Mouse (Mus musculus) forebrain, embryonic 16.5 days (tissue): ENCODE results near the gene Gna13. TPM values are rescaled to one million over a fixed set of nuclear protein-coding genes. Genes with fewer than 3 reads are reported as not detected.
"Not testable (repeated sequence)": the region's sequence is repeated elsewhere in the genome, so short reads cannot be mapped to it uniquely, and the experiment has no call there.

Experiments used
- ATAC-seq: fragments of 200-750 bp; cut with Nextera tagmentation; 2 replicates; pipeline ENCODE4 v1.8.0; 2017; ENCODE audit warnings: mild to moderate bottlenecking, moderate library complexity
- H3K27ac ChIP-seq: fragments of 300-500 bp; sonication (generic); 2 replicates; pipeline ENCODE4 v1.5.1; 2014; ENCODE audit warnings: low read length, control low read depth
- H3K27me3 ChIP-seq: fragments of 300-500 bp; sonication (generic); replicated peaks from 2 replicates; pipeline ENCODE4 v1.6.1; 2014; ENCODE audit warnings: low read length; ENCODE audit not compliant: control insufficient read depth, insufficient read depth
- H3K36me3 ChIP-seq: fragments of 300-500 bp; sonication (generic); 2 replicates; pipeline ENCODE4 v1.6.1; 2014; ENCODE audit not compliant: control insufficient read depth, insufficient read depth
- H3K4me1 ChIP-seq: fragments of 300-500 bp; sonication (generic); replicated peaks from 2 replicates; pipeline ENCODE4 v1.6.1; 2014; ENCODE audit warnings: low read length; ENCODE audit not compliant: control insufficient read depth, insufficient read depth
- H3K4me2 ChIP-seq: fragments of 300-500 bp; sonication (generic); 2 replicates; pipeline ENCODE4 v1.6.1; 2014; ENCODE audit warnings: mild to moderate bottlenecking, low read length, control low read depth
- H3K4me3 ChIP-seq: fragments of 300-500 bp; sonication (generic); replicated peaks from 2 replicates; pipeline ENCODE4 v1.5.1; 2014; ENCODE audit warnings: mild to moderate bottlenecking, low read length, control low read depth
- H3K9ac ChIP-seq: fragments of 300-500 bp; sonication (generic); replicated peaks from 2 replicates; pipeline ENCODE4 v1.6.1; 2014; ENCODE audit warnings: low read depth, low read length, control low read depth
- H3K9me3 ChIP-seq: fragments of 300-500 bp; sonication (generic); 2 replicates; pipeline ENCODE4 v1.6.1; 2016; ENCODE audit warnings: low read length; ENCODE audit not compliant: control insufficient read depth
- WGBS: fragments of 180-500 bp; shearing (Covaris S2); extraction: QIAGEN DNeasy Blood & Tissue Kit; methylation state at CpG from one replicate; pipeline ENCODE4 v1.1.7; 2014; 5-methylcytosine and 5-hydroxymethylcytosine counted together
- polyA plus RNA-seq: library from polyadenylated mRNA; unstranded; fragments of >200 nt; fragmentation: Nextera tagmentation; extraction: Ambion mirVana; gene quantifications from 2 replicates; pipeline ENCODE4 v1.2.1, GENCODE M21; 2015

The Gna13 gene
- polyA plus RNA-seq, 1 experiment from 2014 or later, result 16.1 TPM

DNA sequence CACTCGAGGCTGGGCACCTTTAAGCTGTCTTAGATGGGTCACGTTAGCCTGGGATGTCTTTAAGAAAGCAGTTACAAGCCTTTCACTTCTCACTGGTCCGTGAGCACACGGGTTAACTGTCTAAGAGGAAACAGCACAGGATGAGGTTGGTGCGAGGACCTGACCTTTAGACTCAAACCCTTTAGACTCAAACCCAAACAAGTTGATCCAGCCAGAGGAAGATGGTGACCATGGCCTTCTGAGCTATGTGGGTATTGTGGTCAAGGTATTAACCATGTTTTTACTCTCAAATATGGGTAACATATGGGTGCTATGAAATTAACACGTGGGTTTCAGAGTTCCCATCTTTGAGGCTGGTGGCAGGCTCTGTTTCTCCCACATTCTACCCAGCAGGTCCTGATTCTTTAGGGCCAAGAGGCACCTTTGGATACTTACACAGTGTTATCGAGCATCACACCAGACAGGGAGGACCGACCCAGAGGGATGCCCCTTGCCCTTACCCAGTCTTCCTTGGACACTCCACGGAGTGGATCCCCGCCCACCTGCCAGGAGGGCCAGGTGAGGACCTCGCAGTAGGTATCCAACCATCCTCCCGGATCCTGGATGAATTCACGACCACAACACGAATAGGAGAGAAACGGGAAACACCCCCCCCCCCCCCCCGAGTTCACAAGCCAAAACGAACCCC is 31.8 kb upstream of the Gna13 start:
- H3K27ac ChIP-seq, result no peak overlapping the region
- no peak overlapping the region for H3K9ac ChIP-seq
- H3K36me3 ChIP-seq, result no peaks in the 10 kb centered on the region
- no peaks in the 10 kb centered on the region for H3K27me3 ChIP-seq
- no peak overlapping the region; the same call in 1 of the 2 replicates for H3K4me3 ChIP-seq
- H3K4me2 ChIP-seq, result peak overlapping the region; percentile 36
- peaks cover 12% of the 10 kb centered on the region for H3K4me1 ChIP-seq
- H3K9me3 ChIP-seq, result no peaks in the 10 kb centered on the region
- WGBS, result 36% methylated on average over 17 of the region's 17 CpGs
- ATAC-seq, result peak; percentile 51

- WGBS, result 8% methylated on average over 6 of the region's 6 CpGs
- Histone ChIP-seq H3K9me3 (no peaks in the 10 kb centered on the region), H3K4me1 (peaks cover 12% of the 10 kb centered on the region), H3K9ac (no peak overlapping the region), H3K27me3 (no peaks in the 10 kb centered on the region), H3K36me3 (no peaks in the 10 kb centered on the region), H3K4me2 (peak overlapping the region; percentile 36), H3K27ac (no peak overlapping the region), H3K4me3 (peak overlapping the region; percentile 3; the same call in 1 of the 2 replicates)
- peak; percentile 95 for ATAC-seq
Observed at GRCm38 (mm10) chr11:109331424-109331824, 31.2 kb upstream of the Gna13 start.

DNA sequence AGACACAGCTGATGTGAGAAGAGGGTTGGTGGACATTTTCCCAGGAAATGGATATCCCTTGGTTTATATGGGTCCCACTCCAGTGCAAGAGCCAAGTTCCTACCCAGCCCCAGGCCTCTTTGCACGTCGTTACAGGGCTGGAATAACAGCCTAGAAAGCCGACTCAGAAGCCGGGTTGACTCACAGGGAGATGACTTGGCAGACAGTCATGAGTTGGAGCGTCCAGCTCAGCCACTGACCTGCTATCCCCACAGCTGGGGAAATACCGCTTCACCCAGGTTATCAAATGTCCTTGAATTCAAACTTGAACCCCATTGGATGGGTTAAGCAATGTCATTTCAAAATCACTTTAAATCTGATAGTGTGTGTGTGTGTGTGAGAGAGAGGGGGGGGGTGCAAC is 29.9 kb upstream of the Gna13 start:
- no peak overlapping the region for H3K4me2 ChIP-seq
- peaks cover 9% of the 10 kb centered on the region for H3K4me1 ChIP-seq
- H3K27ac ChIP-seq, result no peak overlapping the region
- WGBS, result 58% methylated on average over 6 of the region's 6 CpGs
- no peak overlapping the region for H3K4me3 ChIP-seq
- H3K36me3 ChIP-seq, result no peaks in the 10 kb centered on the region
- ATAC-seq, result no peak
- H3K27me3 ChIP-seq, result no peaks in the 10 kb centered on the region
- H3K9me3 ChIP-seq, result no peaks in the 10 kb centered on the region
- no peak overlapping the region for H3K9ac ChIP-seq

DNA sequence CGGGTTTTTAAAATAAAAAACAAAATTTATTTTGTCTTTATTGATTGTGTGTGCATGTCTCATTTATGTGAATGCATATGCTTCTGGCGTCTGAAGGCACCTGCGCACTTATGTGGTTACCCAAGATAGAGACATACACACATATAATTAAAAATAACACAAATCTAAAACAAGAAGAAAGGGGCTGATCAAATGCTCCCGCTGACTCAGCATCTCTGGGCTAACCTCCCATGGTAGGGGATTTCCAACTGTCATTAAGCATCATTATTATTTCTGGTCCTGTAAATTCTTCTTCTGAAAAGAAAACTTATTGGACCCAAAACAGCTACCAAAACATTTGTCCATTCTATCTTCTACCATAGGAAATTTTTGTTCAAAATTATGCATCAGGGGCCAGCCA is 27.9 kb upstream of the Gna13 start:
- Histone ChIP-seq H3K9me3 (no peaks in the 10 kb centered on the region), H3K9ac (no peak overlapping the region), H3K4me2 (no peak overlapping the region), H3K27me3 (no peaks in the 10 kb centered on the region), H3K27ac (no peak overlapping the region), H3K36me3 (no peaks in the 10 kb centered on the region), H3K4me3 (no peak overlapping the region), H3K4me1 (peaks cover 9% of the 10 kb centered on the region)
- ATAC-seq, result no peak
- 90% methylated on average over 4 of the region's 4 CpGs for WGBS

- no peak overlapping the region for H3K4me3 ChIP-seq
- no peak overlapping the region for H3K4me2 ChIP-seq
- 36% methylated on average over 6 of the region's 6 CpGs for WGBS
- no peak overlapping the region for H3K9ac ChIP-seq
- H3K9me3 ChIP-seq, result no peaks in the 10 kb centered on the region
- H3K27ac ChIP-seq, result no peak overlapping the region
- no peak for ATAC-seq
- no peaks in the 10 kb centered on the region for H3K36me3 ChIP-seq
- peaks cover 9% of the 10 kb centered on the region for H3K4me1 ChIP-seq
- no peaks in the 10 kb centered on the region for H3K27me3 ChIP-seq
Observed at GRCm38 (mm10) chr11:109335890-109336289, 26.7 kb upstream of the Gna13 start.

GRCm38 (mm10) chr11:109339155-109339938 is 23.3 kb upstream of the Gna13 start:
- no peaks in the 10 kb centered on the region for H3K27me3 ChIP-seq
- H3K36me3 ChIP-seq, result no peaks in the 10 kb centered on the region
- no peaks in the 10 kb centered on the region for H3K4me1 ChIP-seq
- H3K27ac ChIP-seq, result no peak overlapping the region
- H3K9me3 ChIP-seq, result no peaks in the 10 kb centered on the region
- H3K4me2 ChIP-seq, result no peak overlapping the region
- 92% methylated on average over 8 of the region's 8 CpGs for WGBS
- no peak overlapping the region for H3K4me3 ChIP-seq
- no peak overlapping the region for H3K9ac ChIP-seq
- ATAC-seq, result no peak

GRCm38 (mm10) chr11:109340541-109340940 is 22.1 kb upstream of the Gna13 start:
- H3K27ac ChIP-seq, result no peak overlapping the region
- no peaks in the 10 kb centered on the region for H3K27me3 ChIP-seq
- no peak for ATAC-seq
- no peaks in the 10 kb centered on the region for H3K36me3 ChIP-seq
- no peak overlapping the region for H3K4me3 ChIP-seq
- no peak overlapping the region for H3K4me2 ChIP-seq
- no peaks in the 10 kb centered on the region for H3K4me1 ChIP-seq
- WGBS, result 78% methylated on average over 5 of the region's 5 CpGs
- H3K9ac ChIP-seq, result no peak overlapping the region
- H3K9me3 ChIP-seq, result no peaks in the 10 kb centered on the region

GRCm38 (mm10) chr11:109342666-109343065 is 20.0 kb upstream of the Gna13 start:
- H3K9ac ChIP-seq, H3K27me3 ChIP-seq, H3K4me1 ChIP-seq, H3K4me3 ChIP-seq, H3K4me2 ChIP-seq, H3K27ac ChIP-seq, H3K9me3 ChIP-seq, ATAC-seq, H3K36me3 ChIP-seq: not testable (repeated sequence)
- WGBS, result 97% methylated on average over 3 of the region's 4 CpGs

DNA sequence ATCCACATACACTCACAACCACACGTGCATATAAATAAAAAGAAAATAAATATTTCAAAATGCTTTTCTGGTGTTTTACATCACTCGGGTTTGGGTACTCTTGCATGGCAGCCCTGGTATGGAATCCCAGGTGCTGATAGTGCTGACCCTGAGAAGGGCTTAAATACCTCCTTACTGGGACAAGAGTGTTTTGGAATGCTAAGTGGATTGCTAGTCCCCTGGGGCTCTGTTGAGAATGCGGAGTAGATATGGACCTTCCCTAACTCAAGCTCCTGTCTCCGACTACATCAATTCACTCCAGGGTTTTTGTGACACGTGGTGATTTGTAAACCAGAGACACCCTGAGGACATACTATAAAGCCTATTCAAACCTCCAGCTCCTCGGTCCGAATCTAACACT is 19.1 kb upstream of the Gna13 start:
- Histone ChIP-seq H3K4me3 (no peak overlapping the region), H3K4me2 (no peak overlapping the region), H3K4me1 (peaks cover 9% of the 10 kb centered on the region), H3K9me3 (no peaks in the 10 kb centered on the region), H3K27ac (no peak overlapping the region), H3K9ac (no peak overlapping the region), H3K27me3 (no peaks in the 10 kb centered on the region), H3K36me3 (no peaks in the 10 kb centered on the region)
- 28% methylated on average over 7 of the region's 7 CpGs for WGBS
- ATAC-seq, result no peak
